Mouse (Mus musculus): ENCODE measurements around the gene Catsper1.
"Not testable (repeated sequence)": the region's sequence is repeated elsewhere in the genome, so short reads cannot be mapped to it uniquely, and the experiment has no call there.

The Catsper1 gene

GRCm38 (mm10) chr19:5335441-5335840 is at the start of gene Catsper1:
Catsper1 (plus strand) TSS chr19:5335741.
- no peak for DNase-seq

DNA sequence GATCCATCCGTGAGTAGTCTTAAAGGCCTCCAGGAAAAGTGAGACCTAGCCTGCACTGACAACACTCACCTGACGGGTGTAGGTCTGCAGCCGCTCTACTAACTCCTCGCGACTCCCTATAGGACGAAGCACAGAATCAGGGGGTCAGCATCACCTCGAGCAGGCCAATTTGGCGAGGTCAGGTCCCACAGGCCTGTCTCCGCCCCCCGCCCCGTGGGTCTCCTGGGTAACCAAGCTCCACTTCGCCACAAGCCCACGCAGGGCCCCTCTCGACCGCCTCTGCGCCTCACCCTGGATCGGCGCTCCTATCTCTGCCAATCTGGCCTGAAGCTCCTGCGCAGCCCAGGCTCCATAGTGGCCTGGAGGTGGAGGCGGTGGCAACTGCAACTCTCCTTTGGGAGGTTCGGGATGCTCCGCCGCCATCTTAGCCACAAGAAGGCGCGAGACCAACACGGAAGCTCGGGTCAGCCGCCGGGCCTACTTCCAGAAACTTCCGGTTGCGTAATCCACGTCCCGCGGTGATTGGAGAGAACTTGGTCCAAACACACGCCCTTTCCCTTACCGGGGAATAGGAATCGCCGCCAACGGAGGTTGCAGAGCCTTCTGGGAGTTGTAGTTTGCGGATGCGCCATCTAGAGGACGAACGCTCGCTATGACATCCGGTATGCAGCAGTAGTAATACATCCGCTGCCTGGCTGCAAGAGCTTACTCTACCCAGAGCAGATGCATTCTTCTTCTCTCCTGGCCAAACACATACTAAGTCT is 40.4 kb upstream of the Catsper1 start, which contains the start of gene Sf3b2:
Gene Sf3b2, minus strand, starts transcription at position 484 of the 764 bp plus-strand sequence.
- DNase-seq = peak; percentile 95

DNA sequence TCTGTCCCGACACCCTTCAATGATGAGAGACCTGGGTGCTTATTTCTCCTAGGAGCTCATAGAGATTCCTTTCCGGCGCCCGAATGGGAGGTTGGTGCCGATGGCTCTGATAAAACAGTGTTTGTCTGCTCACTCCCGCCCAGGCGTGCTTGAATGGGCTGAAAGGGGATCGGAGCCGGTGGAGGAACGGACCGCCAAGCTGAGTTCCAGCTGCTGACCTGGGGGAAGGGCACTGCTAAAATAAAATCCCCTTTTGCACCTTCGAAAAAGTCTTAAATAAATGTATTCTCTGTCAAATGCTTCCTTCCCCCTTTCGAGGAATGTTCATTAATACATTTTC is 39.8 kb upstream of the Catsper1 start:
- no peak for DNase-seq

GRCm38 (mm10) chr19:5296630-5297029 is 38.9 kb upstream of the Catsper1 start:
- no peak for DNase-seq

DNA sequence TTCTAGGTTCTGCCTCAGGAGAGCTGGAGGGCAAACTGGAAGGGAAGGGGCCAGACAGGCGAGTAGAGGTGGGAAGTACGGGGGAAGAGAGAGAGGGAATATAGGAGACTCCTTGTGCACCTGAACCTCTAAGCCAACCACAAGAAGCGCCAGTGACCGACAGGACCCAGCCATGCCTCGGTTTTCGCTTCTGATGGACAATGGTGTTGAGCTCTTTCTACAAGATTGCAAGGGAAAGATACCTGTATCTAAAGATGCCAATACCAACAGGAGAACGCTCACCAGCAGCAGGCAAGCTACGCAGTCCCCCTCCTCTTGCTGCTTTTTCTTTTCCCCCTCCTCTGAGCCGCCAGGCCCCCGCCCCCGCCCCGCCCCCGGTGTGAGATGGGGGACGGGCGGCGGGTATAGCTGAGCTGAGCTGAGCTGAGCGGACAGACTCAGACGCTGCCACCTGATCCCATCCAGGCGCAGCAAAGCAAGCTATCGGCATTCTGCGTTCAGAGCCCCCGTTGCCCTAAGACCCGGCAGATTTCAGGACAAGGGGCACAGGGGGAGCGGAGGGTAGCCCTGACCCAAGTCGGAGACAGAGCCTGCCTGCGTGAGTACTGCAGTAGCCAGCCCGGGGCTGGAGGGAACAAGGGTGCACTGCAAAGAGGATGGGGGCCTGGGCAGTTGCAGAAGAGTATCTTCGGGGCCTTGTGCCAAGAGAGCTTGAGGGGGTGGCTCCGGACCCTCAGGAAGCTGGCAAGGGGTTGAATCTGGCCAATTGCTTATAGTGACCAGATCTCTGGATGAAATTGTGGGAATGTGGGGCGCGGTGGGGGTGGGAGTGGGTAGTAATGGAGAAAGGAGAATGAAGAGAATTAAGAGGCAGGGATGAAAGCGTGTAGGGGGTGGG is 37.4 kb upstream of the Catsper1 start, which contains the start of gene Gal3st3:
Gene Gal3st3, plus strand, starts transcription at position 429 of the 898 bp plus-strand sequence.
- no peak for DNase-seq

GRCm38 (mm10) chr19:5300588-5300987 is 35.0 kb upstream of the Catsper1 start:
- DNase-seq = no peak

DNA sequence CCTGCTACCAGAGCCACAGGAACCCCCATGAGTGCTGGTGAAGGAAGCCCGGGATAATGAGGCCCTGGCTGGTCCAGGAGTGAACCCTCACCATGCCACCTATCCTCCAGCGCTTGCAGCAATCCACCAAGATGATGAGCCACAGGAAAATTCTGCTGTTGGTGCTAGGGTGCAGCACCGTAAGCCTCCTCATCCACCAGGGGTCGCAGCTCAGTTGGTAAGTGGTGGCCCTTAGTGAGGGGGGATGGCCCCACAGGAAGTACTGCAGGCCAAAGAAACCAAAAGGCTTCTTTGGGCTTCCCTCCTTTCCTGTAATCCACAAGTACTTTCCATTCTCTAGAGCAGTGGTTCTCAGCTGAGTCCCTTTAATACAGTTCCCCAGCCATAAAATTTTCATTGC is 33.1 kb upstream of the Catsper1 start:
- DNase-seq = peak; percentile 85

- DNase-seq = no peak
Observed at GRCm38 (mm10) chr19:5306279-5306678, 29.3 kb upstream of the Catsper1 start.

DNA sequence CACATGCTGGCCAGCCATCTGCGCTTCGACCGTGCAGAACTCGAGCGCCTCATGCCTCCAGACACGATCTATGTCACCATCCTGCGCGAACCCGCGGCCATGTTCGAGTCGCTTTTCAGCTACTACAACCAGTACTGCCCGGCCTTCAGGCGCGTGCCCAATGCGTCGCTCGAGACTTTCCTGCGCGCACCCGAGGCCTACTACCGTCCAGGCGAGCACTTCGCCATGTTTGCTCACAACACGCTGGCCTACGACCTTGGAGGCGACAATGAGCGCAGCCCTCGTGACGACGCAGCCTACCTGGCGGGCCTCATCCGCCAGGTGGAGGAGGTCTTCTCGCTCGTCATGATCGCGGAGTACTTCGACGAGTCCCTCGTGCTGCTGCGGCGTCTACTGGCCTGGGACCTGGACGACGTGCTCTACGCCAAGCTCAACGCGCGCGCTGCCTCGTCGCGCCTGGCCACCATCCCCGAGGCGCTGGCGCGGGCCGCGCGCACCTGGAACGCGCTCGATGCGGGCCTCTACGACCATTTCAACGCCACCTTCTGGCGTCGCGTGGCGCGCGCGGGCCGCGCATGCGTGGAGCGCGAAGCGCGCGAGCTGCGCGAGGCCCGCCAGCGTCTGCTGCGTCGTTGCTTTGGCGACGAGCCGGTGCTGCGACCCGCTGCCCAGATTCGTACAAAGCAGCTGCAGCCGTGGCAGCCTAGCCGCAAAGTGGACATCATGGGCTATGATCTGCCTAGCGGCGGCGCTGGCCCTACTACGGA is 28.4 kb upstream of the Catsper1 start:
- DNase-seq = peak; percentile 21

GRCm38 (mm10) chr19:5309025-5309424 is 26.5 kb upstream of the Catsper1 start:
- DNase-seq = no peak

DNA sequence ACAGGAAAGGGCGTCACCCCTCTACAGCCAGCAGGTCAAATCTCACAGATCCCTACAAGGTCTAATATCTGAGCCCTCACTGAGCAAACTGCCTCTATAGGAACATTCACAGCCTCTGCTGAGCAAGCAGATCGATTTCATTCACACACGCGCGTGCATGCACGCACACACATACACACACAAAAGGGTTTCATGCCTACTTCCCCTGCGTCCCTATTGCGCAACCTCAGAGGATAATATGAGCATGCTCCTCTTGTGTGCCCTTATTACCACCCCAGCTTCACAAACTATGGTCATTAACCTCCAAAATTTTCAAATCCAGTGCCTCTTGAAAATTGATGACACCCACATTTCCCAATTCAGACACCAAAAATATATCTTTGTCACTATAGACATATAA is 22.4 kb upstream of the Catsper1 start:
- no peak for DNase-seq

- DNase-seq = peak; percentile 60
Observed at GRCm38 (mm10) chr19:5323801-5324200, 11.7 kb upstream of the Catsper1 start.

GRCm38 (mm10) chr19:5327970-5328369 is 7.6 kb upstream of the Catsper1 start:
- DNase-seq = no peak

GRCm38 (mm10) chr19:5334741-5335140 is 800 bp upstream of the Catsper1 start:
- DNase-seq = no peak

- peak; percentile 81 for DNase-seq
Observed at GRCm38 (mm10) chr19:5337975-5338374, 2.4 kb downstream of the Catsper1 start.

DNA sequence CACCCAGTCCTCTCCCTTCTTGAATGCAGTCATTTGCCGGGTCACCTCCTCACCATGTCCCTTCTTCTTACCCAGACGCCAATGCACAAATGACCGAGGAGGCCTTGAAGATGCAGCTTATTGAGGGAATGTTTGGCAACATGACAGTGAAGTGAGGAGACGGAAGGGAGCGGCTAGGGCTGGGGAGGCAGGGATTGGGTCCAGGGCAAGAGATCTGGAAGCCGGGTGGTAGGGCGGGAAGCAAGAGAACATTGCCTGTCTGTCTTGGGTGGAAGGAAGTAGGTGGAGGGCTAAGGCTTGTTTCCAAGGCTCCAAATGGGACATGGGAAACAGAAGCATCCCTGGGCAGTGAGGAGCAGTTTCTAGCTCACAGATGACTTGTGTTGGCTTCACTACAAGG is 5.8 kb downstream of the Catsper1 start:
- no peak for DNase-seq

DNA sequence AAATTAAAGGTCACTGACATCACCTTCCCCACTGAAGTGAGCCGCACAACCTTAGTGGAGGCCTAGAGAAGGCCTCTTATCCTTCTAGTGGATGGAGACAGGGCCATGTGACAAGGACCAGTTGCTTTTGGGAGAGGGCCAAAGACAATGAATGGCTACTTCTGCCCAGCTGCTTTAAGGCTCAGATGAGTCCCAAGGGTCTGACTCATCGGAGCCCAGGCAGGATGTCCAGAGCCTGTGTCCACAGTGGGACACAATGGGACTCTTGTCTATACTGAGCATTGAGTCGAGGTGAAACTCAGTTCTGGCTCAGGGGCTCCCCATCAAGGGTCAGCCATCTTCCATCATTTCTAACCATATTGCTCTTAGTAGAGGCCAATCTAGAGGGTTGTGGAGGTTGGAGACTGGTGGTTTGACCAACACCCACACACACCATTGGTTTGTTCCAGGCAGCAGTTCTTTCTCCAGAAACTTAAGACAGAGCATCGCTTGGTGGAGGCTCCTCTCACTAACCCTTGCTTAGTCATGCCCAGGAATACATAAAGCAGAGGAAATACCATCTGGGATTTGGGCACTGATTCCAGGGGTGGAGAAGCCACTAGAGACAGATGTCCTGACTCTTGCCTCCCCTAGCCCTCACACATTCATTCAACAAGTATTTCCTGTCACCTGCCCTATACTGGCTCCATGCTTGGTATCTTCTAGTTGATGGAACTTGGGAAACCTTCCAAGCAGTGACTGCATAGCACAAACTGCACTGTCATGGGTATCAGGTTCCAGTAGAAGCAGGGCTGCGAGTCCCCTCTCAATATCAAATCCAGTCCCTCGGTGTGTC is 10.0 kb downstream of the Catsper1 start:
- no peak for DNase-seq

- DNase-seq = no peak
Observed at GRCm38 (mm10) chr19:5348064-5348463, 12.5 kb downstream of the Catsper1 start.

GRCm38 (mm10) chr19:5348526-5349501 is 13.3 kb downstream of the Catsper1 start:
- peak; percentile 27 for DNase-seq

DNA sequence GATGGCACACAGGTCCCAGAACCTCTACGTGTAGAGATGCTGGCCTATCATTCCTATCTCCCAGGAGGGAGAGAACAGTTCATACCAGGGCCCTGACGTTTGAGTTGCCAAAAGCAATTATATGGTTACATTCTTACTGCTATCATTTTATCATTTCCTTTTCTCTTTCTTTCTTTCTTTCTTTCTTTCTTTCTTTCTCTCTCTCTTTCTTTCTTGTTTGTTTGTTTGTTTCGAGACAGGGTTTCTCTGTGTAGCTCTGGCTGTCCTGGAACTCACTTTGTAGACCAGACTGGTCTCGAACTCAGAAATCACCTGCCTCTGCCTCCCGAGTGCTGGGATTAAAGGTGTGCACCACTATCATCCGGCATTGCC is 13.9 kb downstream of the Catsper1 start, which contains the start of gene Cst6:
Gene Cst6, minus strand, starts transcription at position 73 of the 372 bp plus-strand sequence.
- not testable (repeated sequence) for DNase-seq

- no peak for DNase-seq
Observed at GRCm38 (mm10) chr19:5353609-5354008, 18.1 kb downstream of the Catsper1 start.

Data from thymus, postnatal 25 days (tissue).